Mouse (Mus musculus): ENCODE results near the gene 1700007K13Rik. TPM values are rescaled to one million over a fixed set of nuclear protein-coding genes. Genes with fewer than 3 reads are reported as not detected.

The 1700007K13Rik gene
- total and polyA plus RNA-seq, 3 experiments, result not detected

DNA sequence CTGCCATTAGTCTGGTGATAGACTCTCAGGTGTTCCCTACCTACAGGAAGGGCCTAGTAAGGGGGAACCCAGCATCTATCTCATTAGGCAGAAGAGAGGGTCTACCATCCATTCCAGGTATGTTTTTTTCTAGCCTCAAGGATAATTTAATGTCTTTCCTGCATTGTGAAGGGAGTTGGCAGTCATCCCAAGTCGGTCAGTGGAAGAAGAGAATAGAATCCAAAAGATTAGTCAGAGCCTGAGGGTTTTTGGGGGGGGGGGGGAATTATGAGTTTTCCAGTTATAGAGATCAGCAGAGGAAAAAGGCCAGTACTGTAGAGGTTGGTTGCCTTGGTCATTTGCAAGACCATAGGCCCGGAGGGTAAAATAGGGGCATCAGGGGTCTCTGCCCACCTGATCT, 28.4 kb upstream of the 1700007K13Rik start:
- no peak for DNase-seq (ENCODE audit: low read depth, low spot score)
- Histone ChIP-seq H3K9ac (ENCODE audit: control insufficient read depth, low read depth, low read length, poor library complexity, severe bottlenecking) (no peak overlapping the region), H3K4me1 (ENCODE audit: control insufficient read depth in 1 of 2, insufficient read depth in 2 of 2, low read length in 2 of 2) (peaks cover 5% of the 10 kb centered on the region in 2 experiments; a peak in 3 of 4 replicates), H3K4me3 (ENCODE audit: control insufficient read depth in 1 of 2, insufficient read depth in 1 of 2, low read depth in 2 of 2, low read length in 2 of 2) (no peak overlapping the region), H3K79me2 (ENCODE audit: control insufficient read depth, insufficient read depth, low read length, poor library complexity) (no peaks in the 10 kb centered on the region), H3K27me3 (ENCODE audit: control insufficient read depth in 1 of 2, insufficient read depth in 2 of 2, low read length in 2 of 2) (no peaks in the 10 kb centered on the region), H3K9me3 (replicated peaks; ENCODE audit: insufficient read depth, low read length) (no peaks in the 10 kb centered on the region), H3K36me3 (ENCODE audit: control insufficient read depth in 1 of 2, insufficient read depth in 2 of 2, low read length in 2 of 2) (peaks cover 0 to 5% of the 10 kb centered on the region in 2 experiments; a peak in 1 of 4 replicates), H3K27ac (ENCODE audit: control insufficient read depth, low read depth, low read length) (no peak overlapping the region)
- TF ChIP-seq NRF1 (IDR thresholded peaks at IDR 0.05; ENCODE audit: insufficient read depth, low read depth, low read length, poor library complexity, severe bottlenecking), result no peak
- TF ChIP-seq SMC3 (IDR thresholded peaks at IDR 0.05; ENCODE audit: low read depth, low read length), result no peak
- no peak for TF ChIP-seq GABPA (IDR thresholded peaks at IDR 0.05; ENCODE audit: low read depth, low read length)
- TF ChIP-seq ETS1 (IDR thresholded peaks at IDR 0.05; ENCODE audit: low read depth, low read length), result no peak

DNA sequence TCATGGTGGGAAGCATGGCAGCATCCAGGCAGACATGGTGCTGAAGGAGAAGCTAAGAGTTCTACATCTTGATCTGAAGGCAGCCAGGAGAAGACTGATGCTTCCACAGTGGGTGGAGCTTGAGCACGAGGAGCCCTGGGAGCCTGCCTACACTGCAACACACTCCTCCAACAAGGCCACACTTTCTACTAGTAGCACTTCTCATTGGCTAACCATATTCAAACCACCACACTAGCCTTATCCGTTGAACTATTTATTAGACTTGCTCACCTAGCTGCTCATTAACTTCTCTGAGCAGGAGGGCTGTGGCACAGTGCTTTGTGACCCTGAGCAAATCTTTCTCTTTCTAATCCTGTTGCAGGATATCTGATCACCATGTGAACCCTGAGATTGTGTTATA, 17.7 kb upstream of the 1700007K13Rik start:
- Histone ChIP-seq H3K36me3 (ENCODE audit: control insufficient read depth in 1 of 2, insufficient read depth in 2 of 2, low read length in 2 of 2) (no peaks in the 10 kb centered on the region), H3K27ac (ENCODE audit: control insufficient read depth, low read depth, low read length) (no peak overlapping the region), H3K9me3 (replicated peaks; ENCODE audit: insufficient read depth, low read length) (no peaks in the 10 kb centered on the region), H3K27me3 (ENCODE audit: control insufficient read depth in 1 of 2, insufficient read depth in 2 of 2, low read length in 2 of 2) (no peaks in the 10 kb centered on the region; a peak in 2 of 4 replicates), H3K9ac (ENCODE audit: control insufficient read depth, low read depth, low read length, poor library complexity, severe bottlenecking) (no peak overlapping the region), H3K79me2 (ENCODE audit: control insufficient read depth, insufficient read depth, low read length, poor library complexity) (no peaks in the 10 kb centered on the region), H3K4me1 (ENCODE audit: control insufficient read depth in 1 of 2, insufficient read depth in 2 of 2, low read length in 2 of 2) (no peaks in the 10 kb centered on the region), H3K4me3 (ENCODE audit: control insufficient read depth in 1 of 2, insufficient read depth in 1 of 2, low read depth in 2 of 2, low read length in 2 of 2) (no peak overlapping the region)
- DNase-seq (ENCODE audit: low read depth, low spot score), result no peak
- TF ChIP-seq NELFE (IDR thresholded peaks at IDR 0.05; ENCODE audit: low read depth, low read length) (no peak), ZC3H11A (IDR thresholded peaks at IDR 0.05; ENCODE audit: low read depth, low read length) (no peak), USF2 (IDR thresholded peaks at IDR 0.05; ENCODE audit: borderline replicate concordance in 1 of 2, insufficient read depth in 1 of 2, low read depth in 1 of 2, low read length in 2 of 2) (no peak), ETS1 (IDR thresholded peaks at IDR 0.05; ENCODE audit: low read depth, low read length) (no peak), MYB (IDR thresholded peaks at IDR 0.05; ENCODE audit: low read depth, low read length) (no peak), JUND (IDR thresholded peaks at IDR 0.05; ENCODE audit: low read depth, low read length) (no peak), ZMIZ1 (IDR thresholded peaks at IDR 0.05; ENCODE audit: low read depth, low read length) (no peak), EP300 (IDR thresholded peaks at IDR 0.05; ENCODE audit: low read depth in 1 of 2, low read length in 2 of 2) (no peak), POLR2AphosphoS2 (IDR thresholded peaks at IDR 0.05; ENCODE audit: low read length) (no peak), UBTF (IDR thresholded peaks at IDR 0.05; ENCODE audit: borderline replicate concordance, insufficient read depth, low read depth, low read length) (no peak), HCFC1 (IDR thresholded peaks at IDR 0.05; ENCODE audit: low read depth, low read length) (no peak), ELF1 (IDR thresholded peaks at IDR 0.05; ENCODE audit: low read depth, low read length) (no peak), POLR2A (IDR thresholded peaks at IDR 0.05; ENCODE audit: control insufficient read depth in 1 of 2, insufficient read depth in 1 of 2, low read depth in 1 of 2, low read length in 2 of 2, poor library complexity in 1 of 2) (no peak), TAL1 (IDR thresholded peaks at IDR 0.05; ENCODE audit: low read length) (no peak), MAX (IDR thresholded peaks at IDR 0.05; ENCODE audit: low read length) (no peak)

All from MEL (cell line).